Mouse (Mus musculus): ENCODE results near the gene Pir.

- TF ChIP-seq CTCF (IDR thresholded peaks at IDR 0.05; ENCODE audit: extremely low read depth, insufficient read depth, low read length) = no peak
- no peak for TF ChIP-seq POLR2A (IDR thresholded peaks at IDR 0.05; ENCODE audit: extremely low read depth, insufficient read depth, low read length)
Observed at GRCm38 (mm10) chrX:164270603-164271002, 1.4 kb downstream of the Pir start.
